Mouse (Mus musculus) left cerebral cortex, adult 9 months (tissue): ENCODE data around the gene Gm9508.

Experiments
- DNase-seq, 2 experiments: peaks; one replicate each; pipeline ENCODE4 v3.0.0; 2022; ENCODE audit warnings: low spot score in 2 of 2

Gm9508 gene

DNA sequence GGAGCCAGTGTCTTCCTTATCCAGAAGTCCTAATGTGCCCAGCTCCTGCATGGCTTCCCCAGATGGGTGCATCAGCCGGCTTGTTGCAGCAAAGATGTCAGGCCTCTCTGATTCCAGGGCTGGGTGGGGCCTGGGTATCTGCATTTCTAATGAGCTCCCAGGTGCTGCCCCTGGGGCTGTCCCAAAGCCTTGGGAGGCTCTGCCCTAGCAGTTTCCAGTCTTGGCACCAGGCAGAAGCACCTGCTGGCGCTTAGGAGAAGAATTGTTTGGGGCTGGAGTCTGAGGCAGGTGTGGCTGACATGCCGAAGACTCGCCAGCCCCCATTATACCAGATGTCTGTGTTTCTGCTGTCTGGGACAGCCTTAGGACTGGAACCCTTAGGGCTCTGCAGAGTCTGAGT is 26.3 kb downstream of the Gm9508 start:
- no peak for DNase-seq

GRCm38 (mm10) chr10:77667402-77667801 is 29.6 kb downstream of the Gm9508 start:
- DNase-seq = peak in 1 of 2 experiments; percentile 43

- no peak for DNase-seq
Observed at GRCm38 (mm10) chr10:77666342-77666741, 30.7 kb downstream of the Gm9508 start.

- DNase-seq = no peak
Observed at GRCm38 (mm10) chr10:77663949-77664665, 32.9 kb downstream of the Gm9508 start.

GRCm38 (mm10) chr10:77658286-77658994 is 38.6 kb downstream of the Gm9508 start:
- DNase-seq = no peak

DNA sequence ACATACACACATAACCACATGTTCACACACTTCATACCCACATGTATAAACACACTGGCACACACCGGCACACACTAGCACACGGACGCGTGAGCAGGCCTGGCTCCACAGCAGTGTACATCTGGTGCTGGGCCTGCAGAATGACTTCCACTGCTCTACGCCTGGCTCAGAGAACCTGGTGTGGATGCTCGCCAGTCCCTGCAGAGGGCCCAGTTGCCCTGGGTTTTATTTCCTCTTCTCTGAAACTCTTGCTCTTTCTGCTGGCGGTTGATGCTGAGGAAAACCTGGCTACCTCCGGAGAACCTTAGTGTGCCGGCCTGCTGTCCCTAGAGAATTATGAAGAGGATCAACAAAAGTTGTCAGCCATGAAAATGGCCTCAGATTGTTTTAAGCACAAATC is 45.0 kb downstream of the Gm9508 start:
- DNase-seq = no peak

DNA sequence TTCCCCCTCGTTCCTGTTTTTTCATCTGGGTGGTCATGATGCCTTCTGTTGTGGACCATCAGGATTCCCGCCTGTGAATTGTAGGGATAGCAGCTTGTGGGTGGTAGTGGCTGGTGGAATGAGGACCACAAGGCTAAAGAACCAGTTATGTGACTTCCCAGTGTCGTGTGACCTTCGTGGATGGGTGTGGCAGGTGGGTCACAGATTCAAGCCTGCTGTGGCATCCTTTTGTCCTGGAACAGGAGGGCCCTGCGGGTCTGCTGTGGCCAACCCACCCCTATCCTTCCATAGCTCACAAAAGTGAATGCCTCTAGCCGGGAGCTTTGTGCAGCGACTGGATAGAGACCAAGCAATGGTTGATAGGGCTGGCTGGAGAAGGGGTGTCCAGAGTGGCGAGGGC is 49.1 kb downstream of the Gm9508 start:
- no peak for DNase-seq

GRCm38 (mm10) chr10:77647461-77647860 is 49.6 kb downstream of the Gm9508 start:
- DNase-seq = no peak
